Mouse (Mus musculus): ENCODE data around the gene Dock2.

DNA sequence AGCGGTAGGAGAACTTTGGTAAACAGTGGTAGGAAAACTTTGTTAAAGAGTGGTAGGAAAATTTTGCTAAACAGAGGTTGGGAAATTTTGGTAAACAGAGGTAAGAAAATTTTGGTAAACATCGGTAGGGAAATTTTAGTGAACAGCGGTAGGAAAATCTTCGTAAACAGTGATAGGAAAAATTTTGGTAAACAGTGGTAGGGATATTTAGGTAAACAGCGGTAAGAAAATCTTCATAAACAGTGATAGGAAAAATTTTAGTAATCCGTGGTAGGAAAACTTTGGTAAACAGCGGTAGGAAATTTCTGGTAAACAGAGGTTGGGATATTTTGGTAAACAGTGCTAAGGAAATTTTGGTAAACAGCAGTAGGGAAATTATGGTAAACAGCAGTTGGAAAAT lies 239.1 kb downstream of the Dock2 start:
- TF ChIP-seq EP300 (IDR thresholded peaks at IDR 0.05; ENCODE audit: low read depth), result no peak
- no peak for TF ChIP-seq CTCF (IDR thresholded peaks at IDR 0.05; ENCODE audit: low read depth)

All from liver, postnatal 0 days (tissue).